Mouse (Mus musculus) E14TG2a.4 (cell line): ENCODE results near the gene Il6.

Experiments
- H3K27me3 ChIP-seq: 2 replicates; pipeline ENCODE4 v1.6.1; 2014; ENCODE audit warnings: low read length, control low read depth; ENCODE audit not compliant: insufficient read depth
- H3K36me3 ChIP-seq: 2 replicates; pipeline ENCODE4 v1.6.1; 2014; ENCODE audit warnings: low read length, control low read depth; ENCODE audit not compliant: insufficient read depth
- H3K4me1 ChIP-seq: replicated peaks from 2 replicates; pipeline ENCODE4 v1.6.1; 2014; ENCODE audit warnings: low read depth, low read length, control low read depth
- H3K4me3 ChIP-seq: replicated peaks from 2 replicates; pipeline ENCODE4 v1.5.1; 2014; ENCODE audit warnings: mild to moderate bottlenecking, low read length
- H3K9me3 ChIP-seq: 2 replicates; pipeline ENCODE4 v1.6.1; 2014; ENCODE audit warnings: low read length, control low read depth
- CTCF ChIP-seq: conservative IDR thresholded peaks from 2 replicates; pipeline ENCODE4 v1.5.1; 2014; ENCODE audit warnings: low read length
- NANOG ChIP-seq: IDR thresholded peaks from 2 replicates; pipeline ENCODE4 v1.6.1; 2014; ENCODE audit warnings: borderline replicate concordance, low read length, mixed read lengths
- POU5F1 ChIP-seq: IDR thresholded peaks from 2 replicates; pipeline ENCODE4 v1.6.1; 2014; ENCODE audit warnings: low read length, borderline replicate concordance

Il6 gene

DNA sequence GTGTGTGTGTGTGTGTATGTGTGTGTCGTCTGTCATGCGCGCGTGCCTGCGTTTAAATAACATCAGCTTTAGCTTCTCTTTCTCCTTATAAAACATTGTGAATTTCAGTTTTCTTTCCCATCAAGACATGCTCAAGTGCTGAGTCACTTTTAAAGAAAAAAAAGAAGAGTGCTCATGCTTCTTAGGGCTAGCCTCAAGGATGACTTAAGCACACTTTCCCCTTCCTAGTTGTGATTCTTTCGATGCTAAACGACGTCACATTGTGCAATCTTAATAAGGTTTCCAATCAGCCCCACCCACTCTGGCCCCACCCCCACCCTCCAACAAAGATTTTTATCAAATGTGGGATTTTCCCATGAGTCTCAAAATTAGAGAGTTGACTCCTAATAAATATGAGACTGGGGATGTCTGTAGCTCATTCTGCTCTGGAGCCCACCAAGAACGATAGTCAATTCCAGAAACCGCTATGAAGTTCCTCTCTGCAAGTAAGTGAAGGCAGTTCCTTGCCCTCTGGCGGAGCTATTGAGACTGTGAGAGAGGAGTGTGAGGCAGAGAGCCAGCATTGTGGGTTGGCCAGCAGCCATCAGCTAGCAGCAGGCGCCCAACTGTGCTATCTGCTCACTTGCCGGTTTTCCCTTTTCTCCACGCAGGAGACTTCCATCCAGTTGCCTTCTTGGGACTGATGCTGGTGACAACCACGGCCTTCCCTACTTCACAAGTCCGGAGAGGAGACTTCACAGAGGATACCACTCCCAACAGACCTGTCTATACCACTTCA lies at the start of gene Il6:
Gene Il6 (plus strand): TSS at position 389 of the 778 bp plus-strand sequence.
- no peaks in the 10 kb centered on the region for H3K27me3 ChIP-seq
- peaks cover 7% of the 10 kb centered on the region; the same call in 1 of the 2 replicates for H3K9me3 ChIP-seq
- H3K36me3 ChIP-seq = no peaks in the 10 kb centered on the region
- H3K4me3 ChIP-seq = no peak within 1 kb of the TSS
- TF ChIP-seq CTCF (no peak), NANOG (no peak), POU5F1 (no peak)
- H3K4me1 ChIP-seq = peaks cover 9% of the 10 kb centered on the region

DNA sequence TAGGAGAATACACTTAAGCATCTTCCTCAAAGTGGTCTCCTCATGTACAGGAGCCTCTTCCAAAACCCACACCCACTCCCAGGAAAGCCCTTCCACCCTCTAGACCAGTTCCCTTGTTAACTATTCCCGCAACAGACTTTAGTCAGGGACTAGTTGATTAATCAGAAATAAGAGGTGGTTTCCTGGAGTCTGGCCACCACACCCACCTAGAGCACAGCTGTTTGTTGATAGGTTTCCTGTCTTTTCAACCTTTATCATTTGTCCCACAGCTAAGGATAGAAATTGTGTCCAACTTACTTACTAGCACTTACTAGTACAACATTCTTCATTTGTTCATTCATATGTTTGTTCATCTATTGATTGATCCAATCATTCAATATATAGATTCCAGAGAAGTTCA lies 49.4 kb upstream of the Il6 start:
- Histone ChIP-seq H3K4me1 (no peaks in the 10 kb centered on the region), H3K4me3 (no peak overlapping the region), H3K9me3 (no peaks in the 10 kb centered on the region), H3K36me3 (no peaks in the 10 kb centered on the region), H3K27me3 (no peaks in the 10 kb centered on the region)
- TF ChIP-seq CTCF (no peak), POU5F1 (no peak), NANOG (no peak)

DNA sequence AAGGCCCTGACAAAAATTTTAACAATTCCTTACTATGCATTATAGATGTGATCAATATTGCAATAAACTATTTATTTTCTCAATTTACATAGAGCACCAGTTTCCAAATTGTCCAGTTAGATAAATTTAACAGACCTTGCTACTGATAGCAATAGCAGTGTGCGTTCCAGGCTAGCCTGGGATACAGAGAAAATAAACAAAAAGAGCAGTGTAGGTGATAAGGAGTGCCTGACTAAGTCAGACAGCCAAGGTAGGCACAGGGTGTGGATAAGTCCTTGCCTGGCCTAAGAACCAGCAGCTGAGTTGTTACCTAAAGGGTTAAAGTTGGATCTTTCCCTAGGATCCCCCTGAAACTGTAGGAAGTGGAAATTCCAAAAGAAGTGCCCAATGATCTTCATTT lies 42.7 kb upstream of the Il6 start:
- no peaks in the 10 kb centered on the region for H3K27me3 ChIP-seq
- H3K4me3 ChIP-seq = no peak overlapping the region
- H3K36me3 ChIP-seq = no peaks in the 10 kb centered on the region
- H3K9me3 ChIP-seq = no peaks in the 10 kb centered on the region
- no peaks in the 10 kb centered on the region for H3K4me1 ChIP-seq
- TF ChIP-seq CTCF (no peak), POU5F1 (no peak), NANOG (no peak)

DNA sequence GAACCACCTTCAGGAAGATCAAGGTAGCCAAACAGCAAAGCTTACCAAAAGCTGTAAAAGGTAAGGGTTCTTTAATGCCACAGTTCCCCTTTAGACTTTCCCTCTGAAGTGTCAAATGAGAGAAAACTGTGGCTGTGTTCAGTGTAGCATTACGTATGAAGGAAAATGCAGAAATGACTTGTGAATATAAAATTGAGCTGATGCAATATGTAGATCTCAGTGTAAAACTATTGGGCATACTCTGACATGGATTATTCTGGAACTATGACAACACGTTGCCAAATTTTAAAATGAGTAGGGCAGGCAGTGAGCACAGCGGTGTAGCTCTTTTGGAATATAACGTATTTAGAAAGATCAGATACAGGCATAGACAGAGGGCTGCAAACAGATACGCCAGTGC lies 40.1 kb upstream of the Il6 start:
- TF ChIP-seq CTCF (no peak), POU5F1 (no peak), NANOG (no peak)
- no peaks in the 10 kb centered on the region for H3K4me1 ChIP-seq
- H3K27me3 ChIP-seq = no peaks in the 10 kb centered on the region
- no peaks in the 10 kb centered on the region for H3K36me3 ChIP-seq
- no peaks in the 10 kb centered on the region for H3K9me3 ChIP-seq
- H3K4me3 ChIP-seq = no peak overlapping the region

DNA sequence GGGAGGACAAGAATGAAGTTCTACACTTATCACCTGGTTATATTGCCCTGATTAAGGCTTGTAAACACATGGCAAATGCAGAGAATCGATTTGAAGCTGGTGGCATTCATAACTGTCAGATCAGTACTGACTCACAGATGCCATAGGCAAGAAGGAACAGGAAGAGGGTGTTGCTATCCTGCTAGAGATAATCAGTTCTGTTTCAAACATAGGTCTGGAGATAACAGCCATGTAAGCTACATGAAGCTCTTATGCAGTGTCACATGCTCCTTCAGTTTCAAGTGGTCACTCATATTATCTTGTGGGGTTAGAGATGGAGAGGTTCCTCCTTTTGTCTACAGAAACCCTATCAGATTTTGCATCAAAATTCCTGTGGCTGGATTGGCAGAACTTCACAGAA lies 39.4 kb upstream of the Il6 start:
- H3K4me3 ChIP-seq = no peak overlapping the region
- no peaks in the 10 kb centered on the region for H3K9me3 ChIP-seq
- H3K27me3 ChIP-seq = no peaks in the 10 kb centered on the region
- TF ChIP-seq CTCF (no peak), POU5F1 (no peak), NANOG (no peak)
- H3K4me1 ChIP-seq = no peaks in the 10 kb centered on the region
- no peaks in the 10 kb centered on the region for H3K36me3 ChIP-seq

DNA sequence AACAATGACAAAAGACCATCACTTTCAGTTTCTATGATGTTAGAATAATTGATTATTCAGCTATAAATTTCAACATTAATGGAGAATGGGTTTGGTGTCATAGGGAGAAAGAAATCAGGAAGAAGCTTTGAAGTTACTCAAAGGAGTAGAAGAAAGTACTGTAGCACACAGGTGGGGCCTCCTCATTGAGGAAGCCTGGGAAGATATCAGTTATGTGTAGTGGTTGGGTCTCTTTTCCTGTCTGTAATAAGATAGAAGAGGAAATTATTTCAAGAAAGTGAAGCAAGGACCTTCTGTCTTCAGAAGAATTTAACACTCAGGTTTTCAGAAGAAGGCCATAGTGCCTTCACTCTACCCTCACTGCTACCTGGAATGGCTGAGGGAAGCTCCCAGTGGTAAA lies 38.8 kb upstream of the Il6 start:
- H3K27me3 ChIP-seq = no peaks in the 10 kb centered on the region
- H3K4me3 ChIP-seq = no peak overlapping the region
- no peaks in the 10 kb centered on the region for H3K36me3 ChIP-seq
- H3K9me3 ChIP-seq = no peaks in the 10 kb centered on the region
- no peaks in the 10 kb centered on the region for H3K4me1 ChIP-seq
- TF ChIP-seq NANOG (no peak), CTCF (no peak), POU5F1 (no peak)

DNA sequence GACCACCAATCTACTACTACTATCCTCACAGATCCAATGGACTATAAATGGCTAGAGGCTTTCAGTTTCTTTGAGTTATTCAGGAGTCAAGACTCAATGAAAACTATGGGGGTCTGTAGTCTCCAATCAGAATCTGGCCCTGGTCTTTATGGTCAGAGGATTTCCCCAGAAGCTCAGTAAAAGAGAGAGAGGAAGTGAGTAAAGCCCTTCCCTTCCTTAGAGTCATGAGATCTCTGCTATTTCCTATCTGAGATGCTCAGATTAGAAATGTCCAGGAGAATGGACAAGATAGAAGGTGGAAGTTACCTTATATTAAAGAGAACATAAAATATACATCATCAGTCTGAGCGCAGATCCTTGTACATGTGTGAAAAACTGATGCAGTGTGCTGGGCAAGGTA lies 19.3 kb upstream of the Il6 start:
- Histone ChIP-seq H3K9me3 (peaks cover 9% of the 10 kb centered on the region), H3K27me3 (0 out of 2 replicates have a peak, but pooled peaks cover 3% of the 10 kb centered on the region), H3K4me1 (0 out of 2 replicates have a peak, but pooled peaks cover 4% of the 10 kb centered on the region), H3K36me3 (no peaks in the 10 kb centered on the region), H3K4me3 (no peak overlapping the region)
- TF ChIP-seq POU5F1 = no peak

DNA sequence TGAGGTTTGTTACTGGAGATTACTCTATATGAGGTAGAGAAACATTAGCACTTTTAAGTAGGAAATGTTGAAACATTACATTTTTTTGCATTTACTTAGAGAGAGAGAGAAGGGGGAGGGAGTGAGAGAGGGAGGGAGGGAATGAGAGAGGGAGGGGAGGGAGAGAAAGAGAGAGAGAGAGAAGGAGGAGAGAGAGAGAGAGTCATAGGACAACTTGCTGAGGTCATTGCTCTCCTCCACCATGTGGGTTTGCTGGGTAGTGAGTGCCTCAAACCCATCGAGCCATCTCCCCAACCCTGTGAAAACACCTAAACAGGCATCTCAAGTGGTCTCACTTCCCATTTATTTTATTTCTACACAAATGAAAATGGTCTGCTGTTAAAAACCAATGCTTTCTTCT lies 18.6 kb upstream of the Il6 start:
- 0 out of 2 replicates have a peak, but pooled peaks cover 4% of the 10 kb centered on the region for H3K4me1 ChIP-seq
- H3K27me3 ChIP-seq = 0 out of 2 replicates have a peak, but pooled peaks cover 3% of the 10 kb centered on the region
- TF ChIP-seq CTCF (no peak), NANOG (no peak), POU5F1 (no peak)
- no peak overlapping the region for H3K4me3 ChIP-seq
- H3K9me3 ChIP-seq = peaks cover 11% of the 10 kb centered on the region
- no peaks in the 10 kb centered on the region for H3K36me3 ChIP-seq

DNA sequence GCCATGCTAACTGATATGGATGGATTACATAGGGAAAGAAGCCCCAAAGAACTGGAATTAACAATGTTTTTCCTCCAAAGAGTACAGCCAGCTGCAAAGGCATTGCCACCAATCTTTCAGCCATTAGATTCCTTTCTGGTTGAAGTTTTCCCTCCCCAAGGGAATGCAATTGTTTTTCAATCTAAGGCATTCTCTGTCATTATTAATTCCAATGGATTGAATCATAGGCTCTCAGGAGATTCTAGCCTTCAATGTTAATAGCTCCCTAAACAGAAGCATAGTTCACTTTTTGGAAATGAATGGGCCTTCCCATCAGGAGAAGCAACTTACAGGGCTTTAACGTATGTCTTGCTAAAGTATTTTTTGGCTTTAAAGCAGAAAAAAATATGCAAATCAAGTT lies 15.6 kb upstream of the Il6 start:
- H3K4me3 ChIP-seq = no peak overlapping the region
- peaks cover 11% of the 10 kb centered on the region for H3K9me3 ChIP-seq
- TF ChIP-seq POU5F1 = no peak
- no peak for TF ChIP-seq NANOG
- no peak for TF ChIP-seq CTCF
- H3K4me1 ChIP-seq = 0 out of 2 replicates have a peak, but pooled peaks cover 4% of the 10 kb centered on the region
- no peaks in the 10 kb centered on the region for H3K36me3 ChIP-seq
- H3K27me3 ChIP-seq = no peaks in the 10 kb centered on the region

DNA sequence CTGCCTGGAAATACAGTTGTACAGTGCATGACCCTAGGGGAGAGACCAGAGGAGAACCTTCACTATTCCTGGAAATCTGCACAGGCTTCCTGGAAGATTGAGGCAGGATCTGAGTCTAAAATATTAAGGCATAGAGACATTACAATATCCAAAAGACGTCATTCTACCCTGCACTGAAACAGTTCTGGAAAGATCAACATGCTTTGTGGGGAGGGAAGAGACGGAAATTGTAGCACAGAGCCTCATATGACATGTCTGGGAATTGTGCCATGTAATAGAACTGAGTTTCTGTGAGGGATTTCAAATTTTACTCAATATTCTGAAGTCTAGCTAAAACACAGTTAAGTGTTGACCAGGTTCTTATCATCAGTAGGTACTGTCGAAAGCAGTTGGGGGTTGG lies 12.0 kb upstream of the Il6 start:
- 0 out of 2 replicates have a peak, but pooled peaks cover 4% of the 10 kb centered on the region for H3K4me1 ChIP-seq

More for the DNA sequence above, 12.0 kb upstream of the Il6 start:
- no peak for TF ChIP-seq NANOG
- no peak for TF ChIP-seq CTCF
- no peak for TF ChIP-seq POU5F1
- H3K9me3 ChIP-seq = peaks cover 11% of the 10 kb centered on the region
- H3K4me3 ChIP-seq = no peak overlapping the region
- H3K36me3 ChIP-seq = no peaks in the 10 kb centered on the region
- H3K27me3 ChIP-seq = no peaks in the 10 kb centered on the region
